Mouse (Mus musculus) lung, adult 18-20 months (tissue): ENCODE measurements around the gene Olfr982.

ENCODE experiments used
- DNase-seq, 2 experiments: peaks; one replicate each; pipeline ENCODE4 v3.0.0; 2022; ENCODE audit warnings: mixed read lengths in 2 of 2

The Olfr982 gene

GRCm38 (mm10) chr9:40073529-40073928, at the start of gene Olfr982:
Olfr982 (plus strand) TSS chr9:40073829.
- DNase-seq = no peak

GRCm38 (mm10) chr9:40050138-40050537, 23.5 kb upstream of the Olfr982 start:
- DNase-seq = no peak

- no peak for DNase-seq
Observed at GRCm38 (mm10) chr9:40093495-40093894, 19.9 kb downstream of the Olfr982 start, which contains the start of gene Olfr983. Olfr983 (minus strand) TSS chr9:40093595.

- no peak for DNase-seq
Observed at GRCm38 (mm10) chr9:40094769-40095168, 21.1 kb downstream of the Olfr982 start.

DNA sequence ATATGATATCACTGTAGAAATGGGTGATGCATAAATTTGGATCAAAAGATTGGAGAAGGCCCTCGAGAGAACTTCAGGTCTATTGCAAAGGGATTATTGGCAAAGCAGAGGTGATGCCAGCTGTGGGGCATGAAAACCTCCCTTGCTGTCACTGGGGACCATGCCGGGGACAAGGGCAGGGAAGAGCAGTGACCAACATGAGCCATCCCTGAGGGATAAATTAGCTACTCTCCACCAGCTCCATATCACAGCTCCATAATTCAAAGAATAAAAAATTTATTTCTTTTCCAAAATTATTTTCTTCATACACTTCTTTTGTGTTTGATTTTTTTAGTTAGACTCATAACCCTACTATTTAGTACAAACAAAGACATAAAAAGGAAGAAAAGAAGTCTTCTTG, 40.5 kb downstream of the Olfr982 start, which contains the start of gene Olfr984:
Gene Olfr984, minus strand, starts transcription at position 101 of the 400 bp plus-strand sequence.
- no peak for DNase-seq

DNA sequence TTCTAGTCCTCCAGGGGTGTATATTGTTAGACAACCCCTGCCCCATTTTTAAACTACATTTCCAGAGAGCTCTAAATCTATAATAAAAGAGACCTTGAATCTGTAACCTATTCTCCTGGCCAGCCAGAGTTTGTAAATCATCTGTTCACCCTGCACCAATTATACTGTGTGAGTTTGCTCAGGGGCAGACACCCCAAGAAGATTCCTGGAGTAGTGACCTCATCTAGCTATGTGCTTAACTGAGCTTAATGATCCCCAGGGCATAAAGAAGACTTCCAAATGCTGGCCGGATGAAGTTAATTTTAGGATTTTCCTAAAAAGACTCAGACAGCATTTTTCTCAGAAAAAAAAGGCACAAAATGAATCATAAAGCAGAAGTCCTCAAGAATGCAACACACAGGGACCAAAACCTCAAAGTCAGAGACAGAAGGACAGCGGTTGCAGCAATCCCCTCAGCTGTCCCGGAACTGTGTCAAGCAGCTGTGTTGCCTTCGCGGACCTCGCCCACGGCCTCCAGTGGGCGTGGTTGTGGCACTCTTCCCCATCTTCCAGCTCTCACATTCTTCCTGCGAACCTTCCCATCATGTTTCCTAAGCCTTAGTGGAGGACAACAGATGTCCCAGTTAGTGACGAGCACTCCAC, 43.1 kb downstream of the Olfr982 start:
- peak; percentile 49 to 62 for DNase-seq

GRCm38 (mm10) chr9:40117287-40117659, 43.6 kb downstream of the Olfr982 start:
- no peak for DNase-seq
